Mouse (Mus musculus) mature B cell (primary cell): ENCODE results near the gene Ptpn9.
"Not testable (repeated sequence)": the region's sequence is repeated elsewhere in the genome, so short reads cannot be mapped to it uniquely, and the experiment has no call there.

Experiments used
- in situ Hi-C: fragments of 300-500 bp; cut with MboI; formaldehyde crosslinking; loops from 2 replicates; pipeline ENCODE4 v1.14.3; 2019

The Ptpn9 gene

DNA sequence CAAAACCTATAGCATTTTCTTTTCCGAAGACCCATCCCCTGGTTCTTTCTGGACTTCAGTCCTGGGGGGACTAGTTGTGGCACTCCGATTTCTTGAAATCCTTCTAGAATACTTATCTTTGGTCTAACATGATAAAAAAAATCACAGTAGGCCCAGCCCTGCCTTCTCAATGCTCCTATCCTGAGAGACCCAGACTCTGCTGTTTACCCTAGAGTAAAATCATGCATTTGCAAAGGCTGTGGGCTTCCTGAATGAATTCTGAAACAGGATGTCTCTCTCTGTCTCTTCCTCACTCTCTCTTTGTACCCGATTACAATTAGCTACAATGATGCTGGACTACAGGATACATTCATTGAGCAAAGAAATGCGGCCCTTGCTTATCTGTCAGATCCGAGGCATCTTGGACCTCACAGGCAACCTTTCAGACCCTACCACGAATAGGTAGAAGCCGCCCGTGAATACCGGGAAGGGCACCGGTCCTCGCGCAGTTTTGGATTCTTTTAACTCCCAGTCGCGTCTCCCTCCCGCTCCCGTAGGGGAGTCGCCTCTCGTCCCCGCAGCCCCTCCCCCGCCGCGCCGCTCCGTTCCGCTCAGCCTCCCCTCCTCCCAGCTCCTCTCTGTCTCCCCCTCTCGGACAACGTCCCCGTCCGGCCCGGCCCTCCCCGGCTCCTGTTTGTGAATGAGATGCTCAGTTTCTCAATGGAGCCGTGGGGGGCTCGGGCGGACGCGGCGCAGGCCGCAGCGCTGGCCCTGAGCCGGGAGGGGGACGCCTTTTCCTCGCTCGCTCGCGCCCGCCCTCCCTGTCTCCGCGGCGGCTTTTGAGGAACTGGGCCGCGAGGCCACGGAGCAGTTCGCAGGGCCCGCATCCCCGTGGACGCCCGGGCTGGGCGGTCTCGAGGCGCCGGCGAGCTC, at the start of gene Ptpn9:
Gene Ptpn9, plus strand, starts transcription at position 638 of the 912 bp plus-strand sequence.
- in situ Hi-C loops = no loop called here

DNA sequence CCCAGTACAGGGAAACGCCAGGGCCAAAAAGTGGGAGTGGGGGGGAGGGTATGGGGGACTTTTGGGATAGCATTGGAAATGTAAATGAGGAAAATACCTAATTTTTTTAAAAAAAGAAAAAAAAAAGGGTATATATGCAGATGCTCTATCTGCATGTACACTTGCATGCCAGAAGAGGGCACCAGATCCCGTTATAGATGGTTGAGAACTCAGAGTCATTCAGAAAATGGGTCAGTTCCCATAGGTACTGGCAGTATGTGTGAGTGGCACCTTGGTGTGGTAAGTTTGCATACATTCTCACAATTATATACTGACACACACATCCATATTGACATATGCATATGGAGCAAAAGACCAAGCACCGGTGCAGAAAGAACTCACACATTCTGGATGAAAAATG, 47.2 kb upstream of the Ptpn9 start:
- in situ Hi-C loops = loop anchor here (25.0 kb wide), 1 partner anchor 490 kb away; the partner anchor contains the start of gene Ppcdc

DNA sequence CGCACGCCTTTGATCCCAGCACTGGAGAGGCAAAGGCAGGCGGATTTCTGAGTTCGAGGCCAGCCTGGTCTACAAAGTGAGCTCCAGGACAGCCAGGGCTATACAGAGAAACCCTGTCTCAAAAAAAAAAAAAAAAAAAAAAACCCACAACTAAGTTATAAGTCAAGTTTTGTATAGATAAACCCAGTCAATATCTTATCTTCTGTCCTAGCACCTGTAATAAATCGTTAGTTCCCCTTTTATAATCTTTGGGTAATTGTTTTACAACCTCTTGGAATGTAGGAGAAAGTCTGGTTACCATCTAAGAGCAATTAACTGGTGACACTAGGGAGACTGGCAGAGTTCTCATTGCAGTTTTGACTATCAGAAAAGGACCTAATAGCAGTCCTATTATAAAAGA, 46.0 kb upstream of the Ptpn9 start:
- in situ Hi-C loops = loop anchor here (25.0 kb wide), 1 partner anchor 489 kb away; the partner anchor contains the start of gene Ppcdc

DNA sequence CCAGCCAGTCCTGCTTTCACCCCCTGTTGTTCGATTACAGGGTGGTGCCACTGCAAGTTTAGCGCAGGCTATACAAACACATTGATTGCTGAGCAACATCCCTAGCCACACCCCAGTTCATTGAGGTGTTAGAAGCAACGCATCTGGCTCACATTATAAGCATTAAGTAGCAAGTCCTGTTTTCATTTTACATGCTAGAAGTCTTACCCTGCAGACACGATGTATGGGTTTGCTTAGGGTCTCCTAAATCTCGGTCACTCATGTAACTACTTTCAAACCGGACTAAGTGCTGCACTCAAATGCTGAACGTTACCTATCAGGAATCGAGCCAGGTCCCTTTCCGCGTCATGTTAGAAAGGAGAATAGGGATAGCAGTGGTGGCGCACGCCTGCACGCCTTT, 45.0 kb upstream of the Ptpn9 start:
- in situ Hi-C loops = loop anchor here (25.0 kb wide), 1 partner anchor 488 kb away; the partner anchor contains the start of gene Ppcdc

DNA sequence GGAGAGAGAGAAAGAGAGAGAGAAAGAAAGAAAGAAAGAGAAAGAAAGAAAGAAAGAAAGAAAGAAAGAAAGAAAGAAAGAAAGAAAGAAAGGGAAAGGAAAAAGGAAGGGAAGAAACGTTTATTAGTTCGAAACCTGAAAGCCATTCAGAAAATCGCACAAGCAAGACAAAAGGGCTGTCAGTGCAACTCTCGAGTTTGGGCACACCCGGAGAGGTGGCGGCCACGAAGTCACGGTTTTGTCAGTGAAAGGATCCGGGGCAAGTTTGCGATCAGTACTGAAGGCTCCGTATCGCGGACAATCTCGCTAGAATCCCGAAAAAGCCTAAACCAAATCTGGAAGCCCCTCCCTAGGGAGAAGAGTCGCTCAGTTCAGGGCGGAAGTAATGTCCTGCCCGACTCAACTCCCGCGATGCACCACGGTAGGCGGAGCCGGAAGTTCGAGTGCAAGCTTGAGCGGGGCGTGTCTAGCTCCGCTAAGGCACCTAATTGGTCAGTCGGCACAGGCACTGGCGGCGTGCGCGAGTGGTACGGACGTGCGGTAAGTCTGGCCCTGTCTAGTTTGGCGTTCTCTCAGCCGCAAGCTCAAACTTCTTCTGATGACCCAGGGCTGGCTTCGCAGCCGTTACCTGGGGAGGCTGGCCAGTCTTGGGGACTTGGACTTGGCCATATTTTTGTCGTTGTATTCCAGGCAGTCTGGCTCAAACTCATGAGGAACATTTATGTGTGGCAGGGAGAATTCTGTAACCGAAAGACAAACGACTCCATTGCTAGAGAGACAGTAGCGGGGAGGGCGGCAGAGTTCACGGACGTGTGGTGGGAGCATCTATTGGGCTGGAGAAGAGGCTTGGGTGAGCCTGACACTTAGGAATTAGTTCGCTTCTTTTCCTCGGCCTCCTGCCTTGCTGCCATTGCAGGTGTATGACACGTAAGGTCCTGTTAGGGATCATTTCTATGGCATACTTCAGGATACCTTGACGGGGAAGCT, 44.0 kb upstream of the Ptpn9 start, which contains the start of gene Snupn:
Gene Snupn, plus strand, starts transcription at position 465 of the 987 bp plus-strand sequence.
- in situ Hi-C loops = no loop called here

DNA sequence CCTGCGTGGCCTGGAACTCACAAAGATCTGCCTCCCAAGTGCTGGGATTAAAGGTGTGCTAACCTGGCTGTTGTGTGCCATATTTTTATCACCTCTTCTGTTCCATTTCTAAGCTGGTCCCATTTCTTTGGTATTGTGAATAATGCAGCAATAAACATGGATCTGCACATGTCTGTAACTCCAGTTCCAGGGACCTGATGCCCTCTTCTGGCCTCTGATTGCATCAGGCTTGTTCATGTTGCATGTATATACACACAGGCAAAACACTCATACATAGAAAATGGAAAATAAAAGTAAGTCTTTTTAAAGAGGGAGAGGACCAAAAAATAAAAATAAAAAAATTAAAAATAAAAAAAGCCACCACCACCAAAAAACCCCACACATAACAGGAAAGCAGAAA, 41.2 kb upstream of the Ptpn9 start:
- in situ Hi-C loops = no loop called here

DNA sequence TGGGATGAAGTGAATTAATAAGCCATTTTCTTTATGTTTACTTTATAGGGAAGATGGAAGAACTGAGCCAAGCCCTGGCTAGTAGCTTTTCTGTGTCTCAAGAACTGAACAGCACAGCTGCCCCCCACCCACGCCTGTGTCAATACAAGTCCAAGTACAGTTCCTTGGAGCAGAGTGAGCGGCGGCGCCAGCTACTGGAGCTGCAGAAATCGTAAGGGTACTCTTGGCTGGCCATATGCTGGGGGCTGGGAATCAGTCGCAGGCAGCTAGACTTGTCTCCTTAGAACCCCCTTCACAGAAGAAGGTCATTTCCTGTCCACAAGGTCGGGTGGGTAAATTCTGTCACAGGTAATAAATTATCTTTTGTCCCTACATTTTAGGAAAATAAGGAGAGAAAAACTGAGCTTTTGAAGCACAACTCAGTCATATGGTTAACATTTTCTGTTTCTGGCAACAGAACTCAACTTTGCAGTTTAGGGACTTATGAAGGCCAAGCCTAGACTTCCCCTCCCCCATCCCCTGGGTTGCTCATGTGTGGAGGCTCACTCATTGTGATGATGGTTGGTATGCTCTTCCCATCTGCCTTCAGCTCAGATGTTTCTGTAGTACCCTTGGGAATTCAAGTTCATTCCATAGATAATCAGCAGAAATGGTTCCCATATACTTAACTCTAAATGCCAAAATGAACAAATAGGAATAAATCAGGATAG, 37.6 kb upstream of the Ptpn9 start:
- in situ Hi-C loops = no loop called here

DNA sequence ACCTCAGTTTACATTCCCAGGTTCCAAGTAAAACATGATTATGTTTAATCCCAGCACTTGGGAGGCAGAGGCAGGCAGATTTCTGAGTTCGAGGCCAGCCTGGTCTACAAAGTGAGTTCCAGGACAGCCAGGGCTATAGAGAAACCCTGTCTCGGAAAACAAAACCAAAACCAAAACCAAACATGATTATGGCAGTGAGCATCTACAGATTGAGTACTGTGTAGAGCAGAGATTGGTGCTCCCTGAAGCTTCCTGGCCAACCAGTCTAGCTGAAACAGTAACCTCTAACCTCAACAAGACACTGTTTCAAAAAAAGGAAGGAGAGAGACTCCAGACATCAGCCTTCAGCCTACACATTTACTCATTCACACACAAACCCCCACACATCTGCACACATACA, 36.0 kb upstream of the Ptpn9 start:
- in situ Hi-C loops = no loop called here

DNA sequence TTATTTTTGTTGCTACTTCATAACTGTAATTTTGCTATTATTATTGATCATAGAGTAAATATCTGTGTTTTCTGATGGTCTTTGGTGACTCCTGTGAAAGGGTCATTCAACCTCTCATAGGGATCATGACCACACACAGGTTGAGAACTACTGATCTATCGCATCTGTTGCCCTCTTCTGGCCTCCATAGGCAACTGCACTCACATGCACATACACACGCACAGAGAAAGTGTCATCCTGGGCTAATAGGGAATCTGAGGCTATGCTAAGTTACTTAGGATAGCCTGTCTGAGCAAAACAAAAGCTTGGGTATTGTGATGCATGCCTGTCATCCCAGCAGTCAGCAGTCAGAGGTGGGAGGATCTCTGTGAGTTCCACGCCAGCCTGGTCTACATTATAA, 33.1 kb upstream of the Ptpn9 start:
- in situ Hi-C loops = no loop called here

DNA sequence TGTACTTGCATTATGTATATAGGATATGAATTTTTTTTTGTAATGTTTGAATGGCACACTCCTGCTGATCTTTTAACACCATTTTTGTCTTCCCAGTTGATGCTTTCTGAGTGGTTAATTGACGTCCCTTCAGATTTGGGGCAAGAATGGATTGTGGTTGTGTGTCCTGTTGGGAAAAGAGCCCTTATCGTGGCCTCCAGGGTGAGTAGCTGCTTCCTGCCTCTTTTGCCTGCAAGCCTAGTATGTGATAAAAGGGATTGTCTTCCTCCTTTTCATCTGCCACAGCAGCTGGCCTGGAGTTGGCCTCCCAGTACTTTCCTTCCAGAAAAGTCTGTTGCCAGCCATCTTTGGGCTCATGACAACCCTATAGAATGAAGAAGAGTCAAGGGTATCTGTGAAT, 24.6 kb upstream of the Ptpn9 start:
- in situ Hi-C loops = no loop called here

DNA sequence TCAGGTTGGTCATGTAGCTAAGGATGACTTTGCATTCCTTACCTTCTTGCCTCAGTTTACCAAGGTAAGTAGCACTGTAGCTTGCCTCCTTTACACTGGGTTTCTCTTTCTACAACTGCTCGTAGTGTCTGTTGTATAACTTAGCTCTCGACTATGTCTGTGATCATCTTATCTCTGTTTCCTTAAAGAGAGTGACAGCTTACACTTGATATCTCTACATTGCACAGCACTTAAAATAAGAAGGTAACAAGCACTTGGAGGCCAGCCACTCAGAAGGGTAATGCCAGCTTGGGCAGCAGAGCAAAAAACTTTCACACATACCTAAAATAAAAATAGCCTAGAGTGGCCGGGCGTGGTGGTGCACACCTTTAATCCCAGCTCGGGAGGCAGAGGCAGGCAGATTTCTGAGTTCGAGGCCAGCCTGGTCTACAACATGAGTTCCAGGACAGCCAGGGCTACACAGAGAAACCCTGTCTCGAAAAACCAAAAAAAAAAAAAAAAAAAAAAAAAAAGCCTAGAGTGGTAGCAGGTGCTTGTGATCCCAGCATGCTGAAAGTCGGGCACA, 20.7 kb upstream of the Ptpn9 start:
- in situ Hi-C loops = no loop called here

DNA sequence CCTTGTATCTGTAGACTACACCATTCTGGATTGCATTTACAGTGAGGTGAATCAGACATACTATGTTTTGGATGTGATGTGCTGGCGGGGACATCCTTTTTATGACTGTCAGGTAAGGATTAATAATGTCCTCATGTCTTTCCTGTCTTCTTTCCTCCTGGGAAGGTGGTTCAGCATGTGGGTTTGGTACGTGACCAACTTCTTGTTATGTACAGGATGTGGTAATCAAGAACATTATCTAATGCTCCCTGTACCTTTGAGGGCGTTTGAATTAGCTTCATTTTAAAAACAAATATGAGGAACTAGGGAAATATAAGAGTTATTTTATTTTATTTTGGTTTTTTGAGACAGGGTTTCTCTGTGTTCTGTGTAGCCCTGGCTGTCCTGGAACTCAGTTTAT, 19.5 kb upstream of the Ptpn9 start:
- in situ Hi-C loops = no loop called here

DNA sequence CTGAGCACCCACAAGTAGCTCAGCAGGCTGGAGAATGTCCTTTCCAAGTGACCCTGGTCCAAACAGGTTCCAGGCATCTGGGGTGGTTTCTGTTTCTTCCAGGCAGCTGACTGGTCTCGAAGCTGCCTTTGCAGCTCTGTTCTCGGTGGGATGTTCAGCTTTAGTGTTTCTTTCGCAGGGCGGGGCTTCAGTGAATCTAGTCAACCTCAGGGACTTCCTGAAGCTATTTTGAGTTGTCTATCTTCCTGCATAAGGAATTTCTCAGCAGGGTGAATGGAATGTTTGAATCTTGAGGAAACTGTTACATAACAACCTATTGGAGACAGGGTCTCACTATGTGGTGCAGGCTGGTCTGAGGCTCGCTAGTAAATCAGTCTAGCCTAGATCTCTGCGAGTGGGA, 14.5 kb upstream of the Ptpn9 start:
- in situ Hi-C loops = no loop called here

DNA sequence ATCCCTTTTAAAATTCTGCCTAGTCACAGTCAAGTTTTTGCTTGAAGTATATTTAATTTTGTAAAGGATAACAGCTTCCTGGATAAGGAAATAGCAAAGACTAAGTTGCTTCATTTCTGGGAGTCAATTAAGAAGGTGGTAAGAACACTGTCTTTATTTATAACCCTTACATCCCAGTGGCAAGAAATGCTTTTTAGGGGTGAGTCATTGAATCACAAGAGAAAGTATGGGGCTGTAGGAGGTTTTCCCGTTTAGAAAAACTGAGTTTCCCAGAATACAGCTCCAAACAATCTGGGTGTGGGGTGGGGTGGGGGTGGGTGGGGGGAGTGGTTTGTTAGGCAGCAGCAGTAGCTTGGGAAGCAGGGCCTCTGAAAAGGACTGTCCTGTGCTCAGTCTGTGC, 13.2 kb upstream of the Ptpn9 start:
- in situ Hi-C loops = no loop called here

DNA sequence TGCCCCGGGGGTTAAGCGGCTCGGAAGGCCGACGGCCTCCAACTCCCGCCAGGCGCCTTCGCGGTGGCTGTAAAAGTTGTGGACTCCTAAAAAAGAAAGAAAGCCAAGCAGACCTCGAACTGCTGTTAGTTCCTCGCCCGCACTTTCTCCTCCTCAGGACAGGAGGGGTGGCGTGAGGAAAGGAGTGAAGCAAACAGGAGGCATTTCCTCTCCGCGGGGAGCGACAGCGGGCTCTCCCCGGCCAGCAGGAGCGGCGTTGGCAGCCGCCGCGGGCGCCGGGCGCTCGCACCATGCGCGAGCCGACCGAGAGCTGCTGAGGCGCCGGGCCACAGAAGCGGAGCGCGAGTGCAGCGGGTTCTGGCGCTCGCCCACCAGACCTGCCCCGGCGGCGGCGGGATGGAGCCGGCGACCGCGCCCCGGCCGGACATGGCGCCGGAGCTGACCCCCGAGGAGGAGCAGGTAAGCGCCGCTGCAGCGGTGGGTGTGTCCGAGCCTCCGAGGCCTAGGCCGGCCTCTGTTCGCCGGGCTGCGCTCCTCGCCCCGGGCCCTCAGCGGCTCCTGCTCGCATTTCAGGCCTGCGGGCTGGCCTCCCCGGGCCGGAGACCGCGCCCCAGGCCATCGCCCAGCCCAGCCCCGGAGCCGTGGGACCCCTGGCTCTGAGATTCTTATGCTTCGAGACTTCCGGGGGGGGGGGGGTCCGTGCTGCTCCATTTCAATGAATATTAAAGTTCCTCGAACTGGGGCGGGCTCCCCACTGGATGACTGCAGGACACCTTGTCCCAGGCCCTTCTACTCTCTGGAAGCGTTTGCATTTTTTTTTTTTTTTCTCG, 690 bp downstream of the Ptpn9 start:
- in situ Hi-C loops = no loop called here

DNA sequence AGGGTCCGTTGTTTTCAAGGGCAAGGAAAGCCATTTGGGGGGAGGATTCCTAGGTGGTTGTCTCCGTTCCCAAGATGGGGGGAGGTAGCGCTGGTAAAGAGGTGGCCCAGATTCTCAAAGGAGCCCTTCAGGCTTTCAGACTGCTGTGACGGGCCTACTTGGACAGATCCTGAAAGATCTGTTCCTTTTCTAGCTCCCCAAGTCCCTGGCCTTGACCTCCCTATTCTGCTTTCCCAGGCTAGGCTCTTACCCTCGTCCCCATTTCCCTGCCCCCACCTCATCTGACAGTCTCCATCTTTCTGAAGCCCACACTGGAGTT, 1.3 kb downstream of the Ptpn9 start:
- in situ Hi-C loops = no loop called here

DNA sequence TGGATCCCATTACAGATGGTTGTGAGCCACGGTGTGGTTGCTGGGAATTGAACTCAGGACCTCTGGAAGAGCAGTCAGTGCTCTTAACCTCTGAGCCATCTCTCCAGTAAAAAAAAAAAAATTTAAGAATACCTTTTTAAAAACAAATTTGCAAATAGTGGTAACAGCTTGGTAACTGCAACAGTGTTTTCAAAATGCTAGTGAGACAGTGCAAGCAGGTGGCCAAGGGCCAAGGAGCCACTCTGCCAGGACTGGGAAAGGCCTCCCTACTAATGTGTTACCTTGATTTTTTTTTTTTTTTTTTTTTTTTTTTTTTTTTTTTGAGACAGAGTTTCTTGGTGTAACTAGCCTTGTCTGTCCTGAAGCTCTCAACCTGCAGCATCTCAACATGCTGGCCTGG, 2.5 kb downstream of the Ptpn9 start:
- in situ Hi-C loops = not testable (repeated sequence)

DNA sequence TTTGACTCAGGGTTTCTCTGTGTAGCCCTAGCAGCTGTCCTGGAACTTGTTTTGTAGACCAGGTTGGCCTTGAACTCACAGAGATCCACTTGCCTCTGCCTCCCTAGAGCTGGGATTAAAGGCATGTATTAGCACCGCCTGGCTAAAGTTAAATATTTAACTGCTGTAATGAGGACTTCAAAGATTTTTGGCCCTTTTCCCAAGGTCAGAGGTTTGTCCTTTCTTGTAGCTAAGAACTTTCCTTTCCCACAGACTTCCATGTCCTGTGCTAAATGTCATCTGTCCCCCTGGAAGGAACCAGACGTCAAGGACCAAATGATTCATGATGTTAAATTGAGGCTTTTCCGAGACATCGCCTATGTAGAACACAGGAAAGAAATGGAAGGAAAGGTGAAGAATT, 8.3 kb downstream of the Ptpn9 start:
- in situ Hi-C loops = no loop called here

DNA sequence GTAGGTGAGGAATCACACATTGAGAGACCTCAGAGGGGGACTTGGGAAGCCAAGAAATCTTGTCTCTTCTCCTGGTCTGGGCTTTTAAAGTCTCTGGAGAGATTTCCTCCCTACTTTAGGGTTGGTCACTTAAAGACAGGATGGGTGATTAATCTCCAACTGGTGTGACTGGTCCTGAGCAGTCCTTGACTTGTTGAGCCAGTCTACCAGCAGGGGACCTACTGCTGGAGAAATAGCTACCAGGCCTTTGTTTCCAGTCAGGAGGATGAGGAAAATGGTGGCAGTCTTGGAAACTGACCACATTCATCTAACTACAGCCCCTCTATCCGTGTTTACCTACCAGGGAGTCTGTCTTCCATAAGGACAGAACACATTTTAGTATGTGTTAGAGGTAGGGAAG, 17.7 kb downstream of the Ptpn9 start:
- in situ Hi-C loops = no loop called here

DNA sequence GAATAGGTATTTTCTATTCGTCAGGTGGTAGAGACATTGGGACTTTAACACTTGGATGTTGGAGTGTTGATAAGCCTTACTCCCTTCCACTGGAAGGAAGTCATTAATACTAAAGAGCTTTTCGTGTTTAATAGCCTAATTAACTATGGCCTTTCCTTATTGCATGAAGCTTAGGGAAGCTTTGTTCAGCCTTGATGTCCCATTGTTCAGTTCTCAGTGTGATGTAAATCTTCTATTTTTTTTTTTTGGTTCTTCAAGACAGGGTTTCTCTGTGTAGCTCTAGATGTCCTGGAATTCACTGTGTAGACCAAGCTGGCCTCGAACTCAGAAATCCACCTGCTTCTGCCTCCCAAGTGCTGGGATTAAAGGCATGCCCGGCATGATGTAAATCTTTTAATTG, 18.2 kb downstream of the Ptpn9 start:
- in situ Hi-C loops = no loop called here

DNA sequence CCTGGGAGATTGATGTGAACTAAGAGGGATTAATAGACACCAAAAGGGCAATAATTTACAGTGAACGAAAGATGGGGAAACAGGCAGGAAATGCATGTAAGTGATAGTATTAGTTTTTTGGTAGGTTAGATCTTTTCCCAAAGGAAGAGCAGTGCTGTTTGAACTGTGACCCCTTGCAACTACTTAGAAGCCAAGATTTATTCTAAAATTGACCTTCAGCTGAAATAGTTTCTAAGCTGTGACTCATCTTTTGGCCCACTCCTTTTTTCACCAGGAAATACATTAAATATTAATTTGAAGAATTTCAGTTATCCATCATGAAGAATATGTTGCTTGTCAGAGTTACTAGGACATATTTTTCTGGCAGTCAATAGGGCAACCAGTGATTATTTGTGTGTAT, 19.0 kb downstream of the Ptpn9 start:
- in situ Hi-C loops = no loop called here
